Mouse (Mus musculus) thymus, postnatal 36 days (tissue): ENCODE data around the gene Fam53b.

Experiments used
- DNase-seq, 2 experiments: peaks; one replicate each; pipeline ENCODE4 v3.0.0; 2022; ENCODE audit warnings: mixed read lengths in 2 of 2

The Fam53b gene

GRCm38 (mm10) chr7:132813416-132814088, at the start of gene Fam53b:
Gene Fam53b, minus strand, starts transcription at chr7:132813886.
- DNase-seq, result peak; percentile 69 to 75

GRCm38 (mm10) chr7:132859042-132859958, 45.6 kb upstream of the Fam53b start, which contains the start of gene Abraxas2:
Gene Abraxas2, plus strand, starts transcription at chr7:132859225.
- DNase-seq, result peak; percentile 90 to 91

- DNase-seq, result no peak
Measured at GRCm38 (mm10) chr7:132858043-132858608, 44.4 kb upstream of the Fam53b start.

GRCm38 (mm10) chr7:132856083-132856482, 42.4 kb upstream of the Fam53b start:
- no peak for DNase-seq

- no peak for DNase-seq
Measured at GRCm38 (mm10) chr7:132853946-132854345, 40.3 kb upstream of the Fam53b start.

GRCm38 (mm10) chr7:132853361-132853760, 39.7 kb upstream of the Fam53b start:
- DNase-seq, result no peak

- DNase-seq, result peak; percentile 80 to 81
Measured at GRCm38 (mm10) chr7:132852173-132852844, 38.6 kb upstream of the Fam53b start, which contains the start of gene Eef1akmt2. Gene Eef1akmt2, minus strand, starts transcription at chr7:132852673.

GRCm38 (mm10) chr7:132843152-132843551, 29.5 kb upstream of the Fam53b start:
- DNase-seq, result no peak

- DNase-seq, result no peak
Measured at GRCm38 (mm10) chr7:132842455-132842854, 28.8 kb upstream of the Fam53b start.

- DNase-seq, result no peak
Measured at GRCm38 (mm10) chr7:132841287-132841686, 27.6 kb upstream of the Fam53b start.

GRCm38 (mm10) chr7:132830955-132831354, 17.3 kb upstream of the Fam53b start:
- DNase-seq, result no peak

GRCm38 (mm10) chr7:132824346-132825022, 10.8 kb upstream of the Fam53b start:
- DNase-seq, result no peak

GRCm38 (mm10) chr7:132823832-132824231, 10.1 kb upstream of the Fam53b start:
- no peak for DNase-seq

- no peak for DNase-seq
Measured at GRCm38 (mm10) chr7:132820692-132821091, 7.0 kb upstream of the Fam53b start.

GRCm38 (mm10) chr7:132817056-132817455, 3.4 kb upstream of the Fam53b start:
- DNase-seq, result no peak

- no peak for DNase-seq
Measured at GRCm38 (mm10) chr7:132816528-132816927, 2.8 kb upstream of the Fam53b start.

GRCm38 (mm10) chr7:132815081-132815480, 1.4 kb upstream of the Fam53b start:
- no peak for DNase-seq

- DNase-seq, result no peak
Measured at GRCm38 (mm10) chr7:132814089-132814450, 384 bp upstream of the Fam53b start.

- DNase-seq, result peak in 1 of 2 experiments; percentile 73
Measured at GRCm38 (mm10) chr7:132812619-132813415, 869 bp downstream of the Fam53b start.

GRCm38 (mm10) chr7:132811716-132812618, 1.7 kb downstream of the Fam53b start:
- peak; percentile 49 to 51 for DNase-seq
